Mouse (Mus musculus) liver, embryonic 13.5 days (tissue): Measurements from ENCODE around the gene Gpalpp1. TPM values are rescaled to one million over a fixed set of nuclear protein-coding genes. Genes with fewer than 3 reads are reported as not detected.
A peak's percentile ranks its signal among the peaks of the same experiment; 100 is the strongest.

Experiments used
- ATAC-seq: fragments of 200-750 bp; cut with Nextera tagmentation; 2 replicates; pipeline ENCODE4 v1.8.0; 2017; ENCODE audit warnings: low read depth, mild to moderate bottlenecking, moderate number of reproducible peaks, moderate library complexity
- DNase-seq: peaks from one replicate; pipeline ENCODE4 v3.0.0; 2022
- H3K27ac ChIP-seq: fragments of 300-500 bp; sonication (generic); 2 replicates; pipeline ENCODE4 v1.5.1; 2015; ENCODE audit warnings: moderate library complexity, mild to moderate bottlenecking, inconsistent platforms
- H3K27me3 ChIP-seq: fragments of 300-500 bp; sonication (generic); 2 replicates; pipeline ENCODE4 v1.6.1; 2015; ENCODE audit warnings: mild to moderate bottlenecking, inconsistent platforms
- H3K36me3 ChIP-seq: fragments of 300-500 bp; sonication (generic); 2 replicates; pipeline ENCODE4 v1.6.1; 2015; ENCODE audit warnings: mild to moderate bottlenecking, inconsistent platforms
- H3K4me1 ChIP-seq: fragments of 300-500 bp; sonication (generic); replicated peaks from 2 replicates; pipeline ENCODE4 v1.6.1; 2015; ENCODE audit warnings: inconsistent platforms
- H3K4me2 ChIP-seq: fragments of 300-500 bp; sonication (generic); 2 replicates; pipeline ENCODE4 v1.6.1; 2015; ENCODE audit warnings: inconsistent platforms, mild to moderate bottlenecking, moderate library complexity
- H3K4me3 ChIP-seq: fragments of 300-500 bp; sonication (generic); replicated peaks from 2 replicates; pipeline ENCODE4 v1.5.1; 2015; ENCODE audit warnings: mild to moderate bottlenecking, inconsistent platforms
- H3K9ac ChIP-seq: fragments of 300-500 bp; sonication (generic); 2 replicates; pipeline ENCODE4 v1.6.1; 2015; ENCODE audit warnings: mild to moderate bottlenecking, inconsistent platforms
- H3K9me3 ChIP-seq: fragments of 300-500 bp; sonication (generic); replicated peaks from 2 replicates; pipeline ENCODE4 v1.6.1; 2016; ENCODE audit warnings: inconsistent platforms
- WGBS: fragments of 180-500 bp; shearing (Covaris S2); methylation state at CpG from one replicate; pipeline ENCODE4 v1.1.7; 2015; ENCODE audit not compliant: insufficient replicate concordance; 5-methylcytosine and 5-hydroxymethylcytosine counted together
- polyA plus RNA-seq: library from polyadenylated mRNA; unstranded; fragments of >200 nt; fragmentation: Nextera tagmentation; extraction: Ambion mirVana; gene quantifications from 2 replicates; pipeline ENCODE4 v1.2.1, GENCODE M21; 2015

Gene Gpalpp1
- 5.6 and 7.7 TPM in 2 replicates for polyA plus RNA-seq

- Histone ChIP-seq H3K27me3 (no peaks in the 10 kb centered on the region), H3K4me2 (peak within 1 kb of the TSS; percentile 86), H3K4me1 (peaks cover 31% of the 10 kb centered on the region), H3K9ac (peak within 1 kb of the TSS; percentile 75), H3K9me3 (no peaks in the 10 kb centered on the region), H3K27ac (peak within 1 kb of the TSS; percentile 71), H3K36me3 (peaks cover 31% of the 10 kb centered on the region), H3K4me3 (peak within 1 kb of the TSS; percentile 72)
- under 1% methylated on average over 69 of the region's 69 CpGs for WGBS
- DNase-seq (peak; percentile 84), ATAC-seq (peak; percentile 97)
Observed at GRCm38 (mm10) chr14:76110396-76111221, at the start of gene Gpalpp1, which contains the start of gene Nufip1. Gene Gpalpp1, minus strand, starts transcription at chr14:76110760. Gene Nufip1, plus strand, starts transcription at chr14:76110891.

GRCm38 (mm10) chr14:76158192-76158785 is 47.7 kb upstream of the Gpalpp1 start:
- H3K4me1 ChIP-seq, result peaks cover 30% of the 10 kb centered on the region
- H3K4me3 ChIP-seq, result no peak overlapping the region
- no peak overlapping the region for H3K4me2 ChIP-seq
- peak; percentile 68 for ATAC-seq
- DNase-seq, result no peak
- no peak overlapping the region for H3K9ac ChIP-seq
- no peaks in the 10 kb centered on the region for H3K9me3 ChIP-seq
- H3K27ac ChIP-seq, result no peak overlapping the region
- whole genome bisulfite sequencing, result 35% methylated on average over 5 of the region's 5 CpGs
- no peaks in the 10 kb centered on the region for H3K36me3 ChIP-seq
- H3K27me3 ChIP-seq, result no peaks in the 10 kb centered on the region

- peaks cover 64% of the 10 kb centered on the region for H3K4me1 ChIP-seq
- peak overlapping the region; percentile 83 for H3K4me2 ChIP-seq
- 0 out of 2 replicates have a peak overlapping the region, but pooled peaks have one; percentile 67 for H3K9ac ChIP-seq
- H3K27ac ChIP-seq, result no peak overlapping the region
- no peaks in the 10 kb centered on the region for H3K36me3 ChIP-seq
- 14% methylated on average over 6 of the region's 6 CpGs for WGBS
- H3K4me3 ChIP-seq, result peak overlapping the region; percentile 81
- H3K27me3 ChIP-seq, result no peaks in the 10 kb centered on the region
- H3K9me3 ChIP-seq, result no peaks in the 10 kb centered on the region
- no peak for ATAC-seq
- no peak for DNase-seq
Observed at GRCm38 (mm10) chr14:76153828-76154227, 43.3 kb upstream of the Gpalpp1 start.

- 3% methylated on average over 24 of the region's 24 CpGs for WGBS
- H3K4me2 ChIP-seq, result peak overlapping the region; percentile 83
- H3K27ac ChIP-seq, result peak overlapping the region; percentile 76
- H3K36me3 ChIP-seq, result no peaks in the 10 kb centered on the region
- H3K27me3 ChIP-seq, result no peaks in the 10 kb centered on the region
- peak; percentile 9 for ATAC-seq
- H3K4me1 ChIP-seq, result peaks cover 58% of the 10 kb centered on the region
- H3K9me3 ChIP-seq, result no peaks in the 10 kb centered on the region
- peak; percentile 31 for DNase-seq
- H3K9ac ChIP-seq, result peak overlapping the region; percentile 67
- H3K4me3 ChIP-seq, result peak overlapping the region; percentile 81
Observed at GRCm38 (mm10) chr14:76153003-76153675, 42.6 kb upstream of the Gpalpp1 start.

GRCm38 (mm10) chr14:76152162-76153002 is 41.8 kb upstream of the Gpalpp1 start:
- ATAC-seq (peak; percentile 87), DNase-seq (peak; percentile 91)
- H3K36me3 ChIP-seq, result no peaks in the 10 kb centered on the region
- peaks cover 50% of the 10 kb centered on the region for H3K4me1 ChIP-seq
- no peaks in the 10 kb centered on the region for H3K9me3 ChIP-seq
- WGBS, result under 1% methylated on average over 41 of the region's 41 CpGs
- H3K27ac ChIP-seq, result peak overlapping the region; percentile 94
- H3K27me3 ChIP-seq, result no peaks in the 10 kb centered on the region
- peak overlapping the region; percentile 81 for H3K4me3 ChIP-seq
- peak overlapping the region; percentile 83 for H3K4me2 ChIP-seq
- H3K9ac ChIP-seq, result peak overlapping the region; percentile 88

GRCm38 (mm10) chr14:76151820-76152161 is 41.2 kb upstream of the Gpalpp1 start:
- ATAC-seq, result no peak
- Histone ChIP-seq H3K36me3 (no peaks in the 10 kb centered on the region), H3K27me3 (no peaks in the 10 kb centered on the region), H3K9ac (peak overlapping the region; percentile 88), H3K9me3 (no peaks in the 10 kb centered on the region), H3K4me2 (peak overlapping the region; percentile 83), H3K27ac (peak overlapping the region; percentile 94), H3K4me3 (peak overlapping the region; percentile 81), H3K4me1 (peaks cover 49% of the 10 kb centered on the region)
- under 1% methylated on average over 10 of the region's 10 CpGs for WGBS
- DNase-seq, result no peak

GRCm38 (mm10) chr14:76151011-76151410 is 40.5 kb upstream of the Gpalpp1 start:
- H3K4me1 ChIP-seq, result peaks cover 57% of the 10 kb centered on the region
- no peak overlapping the region for H3K4me3 ChIP-seq
- ATAC-seq, result no peak

GRCm38 (mm10) chr14:76150499-76150898 is 39.9 kb upstream of the Gpalpp1 start:
- no peaks in the 10 kb centered on the region for H3K36me3 ChIP-seq
- DNase-seq, result no peak
- 85% methylated on average over 11 of the region's 11 CpGs for WGBS
- H3K4me1 ChIP-seq, result peaks cover 62% of the 10 kb centered on the region
- H3K4me2 ChIP-seq, result no peak overlapping the region
- no peak for ATAC-seq
- H3K27me3 ChIP-seq, result no peaks in the 10 kb centered on the region
- no peak overlapping the region for H3K27ac ChIP-seq
- H3K9me3 ChIP-seq, result no peaks in the 10 kb centered on the region
- no peak overlapping the region for H3K4me3 ChIP-seq
- no peak overlapping the region for H3K9ac ChIP-seq

More at GRCm38 (mm10) chr14:76151011-76151410, 40.5 kb upstream of the Gpalpp1 start:
- Histone ChIP-seq H3K27me3 (no peaks in the 10 kb centered on the region), H3K36me3 (no peaks in the 10 kb centered on the region), H3K27ac (no peak overlapping the region), H3K4me2 (peak overlapping the region; percentile 83), H3K9me3 (no peaks in the 10 kb centered on the region), H3K9ac (0 out of 2 replicates have a peak overlapping the region, but pooled peaks have one; percentile 88)
- no peak for DNase-seq
- WGBS, result 28% methylated on average over 2 of the region's 2 CpGs

- Histone ChIP-seq H3K27me3 (no peaks in the 10 kb centered on the region), H3K27ac (no peak overlapping the region), H3K36me3 (no peaks in the 10 kb centered on the region), H3K4me3 (peak overlapping the region; percentile 30), H3K4me1 (peaks cover 70% of the 10 kb centered on the region), H3K9me3 (no peaks in the 10 kb centered on the region), H3K4me2 (peak overlapping the region; percentile 54), H3K9ac (peak overlapping the region; percentile 33; the same call in 1 of the 2 replicates)
- ATAC-seq (no peak), DNase-seq (peak; percentile 17)
- WGBS, result 11% methylated on average over 13 of the region's 13 CpGs
Observed at GRCm38 (mm10) chr14:76149531-76150179, 39.1 kb upstream of the Gpalpp1 start.

- no peaks in the 10 kb centered on the region for H3K36me3 ChIP-seq
- H3K9ac ChIP-seq, result no peak overlapping the region
- H3K4me1 ChIP-seq, result peaks cover 64% of the 10 kb centered on the region
- no peak overlapping the region for H3K4me2 ChIP-seq
- H3K27me3 ChIP-seq, result no peaks in the 10 kb centered on the region
- ATAC-seq, result no peak
- 82% methylated on average over 10 of the region's 10 CpGs for WGBS
- DNase-seq, result no peak
- no peak overlapping the region for H3K4me3 ChIP-seq
- H3K9me3 ChIP-seq, result no peaks in the 10 kb centered on the region
- H3K27ac ChIP-seq, result no peak overlapping the region
Observed at GRCm38 (mm10) chr14:76148294-76148693, 37.7 kb upstream of the Gpalpp1 start.
